Mouse (Mus musculus) embryo, embryonic 11.5 days (tissue): ENCODE measurements at regions not wholly inside any gene's neighbourhood (a gene's known extent, or its start where the extent isn't known, plus 50 kb on each side); places are given as distances from the start of the nearest gene placed in this dataset.

Source experiments
- DNase-seq: peaks from one replicate; pipeline ENCODE4 v3.0.0-alpha.2; 2012; ENCODE audit warnings: low read depth, low spot score

- DNase-seq: no peak
These were observed 208.5 kb upstream of the Zic1 start for GRCm38 (mm10) chr9:91574156-91574555.

GRCm38 (mm10) chr9:91566006-91566641, 200.5 kb upstream of the Zic1 start:
- peak; percentile 7 for DNase-seq

DNA sequence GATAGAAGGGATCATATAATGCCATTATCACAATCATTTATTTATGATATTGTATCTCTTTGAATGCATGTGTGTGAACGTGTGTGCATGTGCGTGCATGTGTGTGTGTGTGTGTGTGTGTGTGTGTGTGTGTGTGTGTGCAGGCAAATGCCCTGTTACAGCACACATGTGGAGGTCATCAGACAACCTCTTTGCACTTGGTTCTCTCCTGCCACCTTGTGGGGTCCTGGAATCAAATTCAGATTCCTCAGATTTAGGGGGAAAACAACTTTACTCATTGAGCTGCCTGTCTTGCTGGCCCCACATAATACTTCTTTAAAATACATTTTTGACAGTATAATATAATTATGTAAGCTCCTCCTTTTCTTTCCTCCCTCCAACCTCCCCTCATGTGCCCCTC, 195.7 kb upstream of the Zic1 start:
- DNase-seq: no peak

GRCm38 (mm10) chr9:91559794-91560193, 194.2 kb upstream of the Zic1 start:
- DNase-seq: no peak

- no peak for DNase-seq
These were observed 181.4 kb upstream of the Zic1 start for GRCm38 (mm10) chr9:91547051-91547450.

DNA sequence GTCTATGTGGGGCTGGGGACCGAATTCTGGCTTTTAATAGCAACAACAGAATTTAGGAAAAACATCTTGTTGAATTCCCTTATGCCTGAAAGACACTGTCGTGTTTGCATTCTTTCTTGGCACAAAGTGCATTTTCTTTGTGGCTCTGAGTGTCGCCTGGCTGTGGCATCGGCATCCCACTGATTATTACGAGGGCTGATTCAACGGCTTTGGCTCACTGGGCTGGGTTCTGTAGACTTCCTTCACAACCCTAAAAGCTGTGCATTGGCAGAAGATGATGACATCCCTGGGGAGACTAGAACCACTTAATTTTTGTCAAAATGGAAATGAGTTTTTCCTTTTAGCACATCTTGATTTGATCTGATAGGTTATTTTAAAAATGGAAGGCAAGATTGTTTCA, 179.8 kb upstream of the Zic1 start:
- DNase-seq: no peak

DNA sequence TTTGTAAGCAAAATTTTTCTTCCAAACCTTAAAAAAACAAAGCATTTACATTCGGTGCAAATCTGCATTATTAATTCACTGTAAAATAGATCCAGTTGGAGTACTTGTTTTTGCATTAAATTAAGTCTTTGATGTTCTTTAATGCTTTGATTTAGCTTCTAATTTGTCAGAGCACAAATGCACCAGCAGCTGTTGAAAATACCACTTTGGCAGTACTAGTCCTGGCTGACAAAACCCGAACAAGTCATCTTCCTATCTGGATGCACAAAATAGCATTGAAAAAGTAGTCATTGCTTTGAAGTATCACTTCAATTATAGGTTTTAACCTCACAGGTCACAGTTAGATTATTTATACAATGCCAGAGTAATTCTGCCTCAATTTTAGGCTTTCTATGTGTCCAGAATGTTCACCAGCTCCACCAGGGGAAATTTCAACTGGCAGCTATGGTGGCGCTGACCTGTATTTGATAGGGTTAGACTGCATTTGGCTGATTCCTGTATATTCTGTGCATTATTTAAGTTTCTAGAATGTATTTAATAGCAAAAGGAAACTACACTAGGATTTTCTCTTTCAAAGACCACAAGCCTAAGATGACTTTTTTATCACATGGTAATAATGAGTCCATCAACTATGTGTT, 163.3 kb upstream of the Zic1 start:
- no peak for DNase-seq

DNA sequence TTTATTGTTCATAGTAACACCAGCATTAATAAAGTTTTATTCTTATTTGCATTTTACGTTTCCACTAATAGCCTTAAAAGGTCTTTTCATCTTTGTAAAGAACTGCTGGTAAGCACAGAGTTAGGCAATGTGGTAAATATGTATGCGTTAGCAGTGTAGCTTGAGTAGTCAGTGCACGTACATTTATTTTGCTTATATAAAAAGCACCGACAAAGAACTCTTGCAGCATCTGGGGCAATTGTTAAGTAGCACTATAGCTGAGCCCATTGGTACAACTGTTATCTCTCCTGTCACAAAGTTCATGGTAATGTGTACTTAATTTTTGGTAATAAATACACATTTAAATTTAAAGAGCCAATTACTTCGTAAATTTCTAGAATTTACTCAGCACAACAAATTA, 162.8 kb upstream of the Zic1 start:
- no peak for DNase-seq

DNA sequence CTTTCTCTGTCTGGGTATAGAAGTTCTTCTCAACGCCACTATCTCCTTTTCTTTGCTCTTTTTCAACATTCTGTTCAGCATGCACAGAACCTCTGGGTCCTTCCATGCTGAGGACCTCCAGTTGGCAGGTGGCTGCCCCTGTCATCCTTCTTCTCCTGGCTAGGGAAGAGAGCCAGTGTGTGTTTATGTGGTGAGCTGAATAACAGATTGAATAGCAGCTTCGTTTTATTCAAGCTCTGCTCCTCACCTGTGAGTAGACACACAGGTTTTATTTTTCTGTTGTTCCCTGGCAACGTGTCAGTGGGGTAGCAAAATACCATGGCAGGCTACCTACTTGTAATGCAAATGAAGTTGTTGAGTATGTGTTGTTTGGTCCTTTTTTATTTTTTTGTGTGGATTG, 154.9 kb upstream of the Zic1 start:
- no peak for DNase-seq

GRCm38 (mm10) chr9:91509672-91510071, 144.1 kb upstream of the Zic1 start:
- DNase-seq: no peak

GRCm38 (mm10) chr9:91503657-91504329, 138.2 kb upstream of the Zic1 start:
- DNase-seq: no peak

DNA sequence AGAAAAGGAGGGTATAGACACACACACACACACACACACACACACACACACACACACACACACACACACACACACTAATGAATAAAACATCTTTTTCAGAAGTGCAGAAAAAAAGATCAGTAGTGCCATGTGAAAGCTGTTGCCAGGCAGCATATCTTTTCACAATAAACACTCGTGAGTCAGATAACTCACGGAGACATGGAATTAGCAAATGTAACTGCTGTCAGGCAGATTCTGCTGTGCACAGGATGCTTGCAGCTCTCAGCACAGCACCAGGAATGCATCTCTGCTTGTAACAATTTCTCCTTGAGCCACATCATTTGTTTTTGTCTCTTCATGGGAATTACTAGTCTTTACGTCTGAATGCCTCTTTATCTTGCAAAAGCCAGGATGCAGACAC, 111.0 kb upstream of the Zic1 start:
- DNase-seq: no peak

- DNase-seq: no peak
These were observed 97.3 kb upstream of the Zic1 start for GRCm38 (mm10) chr9:91462713-91463425.

DNA sequence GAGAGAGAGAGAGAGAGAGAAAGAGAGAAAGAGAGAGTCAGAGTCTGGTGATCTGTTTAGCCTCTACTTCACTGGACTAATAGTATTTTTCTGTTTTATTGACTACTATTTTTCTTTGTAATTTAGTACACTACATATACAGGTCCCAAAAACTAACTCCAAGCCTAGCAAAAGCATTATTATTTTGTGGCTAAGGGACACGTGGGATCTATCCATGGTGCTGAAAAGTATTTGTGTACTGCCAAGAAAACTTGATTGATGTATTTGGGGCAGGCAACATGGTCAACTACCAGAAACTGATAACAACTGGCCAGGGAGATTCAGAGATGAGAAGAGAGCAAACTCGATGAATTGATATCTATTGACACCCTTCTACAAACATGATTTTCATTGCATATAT, 94.3 kb upstream of the Zic1 start:
- peak; percentile 24 for DNase-seq

DNA sequence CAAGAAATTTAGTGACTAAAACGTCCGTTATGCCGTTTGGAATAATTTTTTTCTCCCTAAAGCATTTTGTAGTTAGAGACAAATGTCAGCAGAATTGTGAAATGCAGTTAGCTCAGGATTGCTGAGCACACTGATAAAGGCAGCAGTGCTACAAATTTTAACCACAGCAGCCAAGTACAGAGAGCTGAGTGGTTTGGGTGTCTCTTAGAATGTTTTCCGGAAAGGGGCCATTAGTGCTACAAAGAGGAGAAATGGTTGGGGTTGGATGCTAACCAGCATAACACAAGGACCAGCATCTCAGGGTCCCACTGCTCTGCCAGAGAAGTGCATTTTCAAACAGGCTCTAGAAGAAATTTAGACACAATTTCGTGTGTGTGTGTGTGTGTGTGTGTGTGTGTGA, 91.2 kb upstream of the Zic1 start:
- no peak for DNase-seq

- no peak for DNase-seq
These were observed 90.7 kb upstream of the Zic1 start for GRCm38 (mm10) chr9:91456253-91456823.

GRCm38 (mm10) chr9:91439106-91439505, 73.5 kb upstream of the Zic1 start:
- no peak for DNase-seq
